Mouse (Mus musculus): Measurements from ENCODE around the gene Tmem189. TPM values are rescaled to one million over a fixed set of nuclear protein-coding genes. Genes with fewer than 3 reads are reported as not detected.

Tmem189 gene
- polyA plus RNA-seq, 1 experiment from 2014 or later = 38.7 TPM

DNA sequence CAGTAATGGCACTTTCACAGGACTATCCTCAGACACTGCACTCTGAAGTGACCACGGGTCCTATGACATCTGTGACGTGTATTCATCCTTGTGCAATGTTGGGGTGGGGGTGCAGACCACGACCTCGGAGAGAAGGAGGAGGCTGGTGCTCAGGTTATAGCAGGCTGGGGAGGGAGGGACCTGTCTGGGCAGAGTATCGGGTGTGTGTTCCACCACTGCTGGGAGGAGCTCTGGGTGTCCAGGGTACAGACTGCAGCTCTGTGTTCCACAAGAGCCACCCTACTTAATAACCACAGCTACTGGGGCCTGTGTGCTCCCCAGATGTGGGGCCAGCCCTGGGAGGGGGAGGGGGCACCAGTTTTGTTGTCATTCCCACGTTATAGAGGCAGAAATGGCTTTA, 20.3 kb upstream of the Tmem189 start:
- Histone ChIP-seq H3K9ac (ENCODE audit: low read depth, low read length) (no peak overlapping the region), H3K27ac (ENCODE audit: low read depth, low read length) (no peak overlapping the region), H3K9me3 (replicated peaks; ENCODE audit: control insufficient read depth, low read length) (no peaks in the 10 kb centered on the region), H3K4me3 (ENCODE audit: low read depth, low read length) (no peak overlapping the region), H3K4me1 (ENCODE audit: control insufficient read depth, insufficient read depth, low read length) (peaks cover 4% of the 10 kb centered on the region), H3K27me3 (ENCODE audit: control insufficient read depth, insufficient read depth, low read length) (peaks cover 3% of the 10 kb centered on the region; the same call in 1 of the 2 replicates), H3K36me3 (ENCODE audit: control insufficient read depth, insufficient read depth, low read length) (no peaks in the 10 kb centered on the region), H3K4me2 (no peak overlapping the region)
- no peak for ATAC-seq (replicated peaks; ENCODE audit: insufficient number of reproducible peaks, low FRiP score, low TSS enrichment)
- WGBS (ENCODE audit: insufficient replicate concordance) = 62% methylated on average over 6 of the region's 6 CpGs

- Histone ChIP-seq H3K4me3 (ENCODE audit: low read depth, low read length) (no peak overlapping the region), H3K9ac (ENCODE audit: low read depth, low read length) (no peak overlapping the region)
- WGBS (ENCODE audit: insufficient replicate concordance) = 49% methylated on average over 15 of the region's 15 CpGs
Measured at GRCm38 (mm10) chr2:167708373-167708772, 18.8 kb upstream of the Tmem189 start.

GRCm38 (mm10) chr2:167706183-167706939, 16.7 kb upstream of the Tmem189 start:
- Histone ChIP-seq H3K4me2 (no peak overlapping the region), H3K9ac (ENCODE audit: low read depth, low read length) (no peak overlapping the region), H3K27ac (ENCODE audit: low read depth, low read length) (no peak overlapping the region), H3K9me3 (replicated peaks; ENCODE audit: control insufficient read depth, low read length) (no peaks in the 10 kb centered on the region), H3K4me1 (ENCODE audit: control insufficient read depth, insufficient read depth, low read length) (no peaks in the 10 kb centered on the region; the same call in 1 of the 2 replicates), H3K36me3 (ENCODE audit: control insufficient read depth, insufficient read depth, low read length) (no peaks in the 10 kb centered on the region), H3K4me3 (ENCODE audit: low read depth, low read length) (no peak overlapping the region), H3K27me3 (ENCODE audit: control insufficient read depth, insufficient read depth, low read length) (peaks cover 3% of the 10 kb centered on the region; the same call in 1 of the 2 replicates)
- peak; percentile 33; the same call in 1 of the 2 replicates for ATAC-seq (replicated peaks; ENCODE audit: insufficient number of reproducible peaks, low FRiP score, low TSS enrichment)
- WGBS (ENCODE audit: insufficient replicate concordance) = 67% methylated on average over 11 of the region's 11 CpGs

More at GRCm38 (mm10) chr2:167708373-167708772, 18.8 kb upstream of the Tmem189 start:
- ATAC-seq (replicated peaks; ENCODE audit: insufficient number of reproducible peaks, low FRiP score, low TSS enrichment) = no peak
- no peak overlapping the region for H3K27ac ChIP-seq (ENCODE audit: low read depth, low read length)
- no peaks in the 10 kb centered on the region for H3K36me3 ChIP-seq (ENCODE audit: control insufficient read depth, insufficient read depth, low read length)
- peaks cover 3% of the 10 kb centered on the region for H3K4me1 ChIP-seq (ENCODE audit: control insufficient read depth, insufficient read depth, low read length)
- H3K4me2 ChIP-seq = no peak overlapping the region
- H3K27me3 ChIP-seq (ENCODE audit: control insufficient read depth, insufficient read depth, low read length) = peaks cover 3% of the 10 kb centered on the region; the same call in 1 of the 2 replicates
- H3K9me3 ChIP-seq (replicated peaks; ENCODE audit: control insufficient read depth, low read length) = no peaks in the 10 kb centered on the region

DNA sequence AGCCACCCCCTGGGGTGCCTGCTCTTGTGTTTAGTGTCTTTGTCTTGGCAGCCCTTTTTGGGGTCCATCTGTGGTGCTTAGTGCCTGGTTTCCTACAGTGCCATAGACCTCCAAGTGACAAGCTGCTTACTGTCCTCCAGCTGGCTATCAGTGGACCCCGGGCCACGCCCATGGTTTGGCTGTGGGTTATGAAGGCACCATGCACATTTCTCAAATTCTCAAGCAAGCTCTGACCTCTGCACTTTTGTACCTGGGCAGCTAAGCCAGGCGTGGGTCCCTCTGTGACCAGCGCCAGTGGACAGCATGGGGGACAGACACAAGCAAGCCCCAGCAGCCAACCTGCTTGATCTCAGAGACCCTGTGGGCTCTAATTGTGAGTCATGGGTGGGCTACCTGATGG, 14.8 kb upstream of the Tmem189 start:
- Histone ChIP-seq H3K4me1 (ENCODE audit: control insufficient read depth, insufficient read depth, low read length) (no peaks in the 10 kb centered on the region; the same call in 1 of the 2 replicates), H3K9ac (ENCODE audit: low read depth, low read length) (no peak overlapping the region), H3K4me2 (no peak overlapping the region), H3K4me3 (ENCODE audit: low read depth, low read length) (no peak overlapping the region), H3K27ac (ENCODE audit: low read depth, low read length) (no peak overlapping the region), H3K36me3 (ENCODE audit: control insufficient read depth, insufficient read depth, low read length) (no peaks in the 10 kb centered on the region), H3K9me3 (replicated peaks; ENCODE audit: control insufficient read depth, low read length) (no peaks in the 10 kb centered on the region), H3K27me3 (ENCODE audit: control insufficient read depth, insufficient read depth, low read length) (peaks cover 3% of the 10 kb centered on the region; the same call in 1 of the 2 replicates)
- no peak for ATAC-seq (replicated peaks; ENCODE audit: insufficient number of reproducible peaks, low FRiP score, low TSS enrichment)
- WGBS (ENCODE audit: insufficient replicate concordance) = 91% methylated on average over 4 of the region's 4 CpGs

DNA sequence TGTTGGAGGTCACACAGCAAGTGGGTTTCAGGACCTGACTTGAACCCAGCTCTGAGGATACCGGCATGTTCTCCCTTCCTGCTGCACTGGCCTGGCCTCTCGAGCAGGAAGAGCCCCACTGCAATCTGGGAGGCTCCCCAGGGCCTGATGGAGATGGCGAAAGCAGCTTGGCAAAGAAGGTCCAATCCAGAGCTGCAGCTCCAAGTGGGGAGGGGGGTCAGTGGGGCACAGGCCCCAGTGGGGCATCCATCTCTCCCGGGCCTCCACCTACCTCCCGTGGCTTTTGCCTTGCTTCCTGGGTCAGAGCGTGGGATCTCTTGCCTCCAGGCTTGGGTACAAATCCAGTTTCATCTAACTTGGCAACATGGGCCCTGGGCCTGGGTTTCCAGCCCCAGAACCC, 12.5 kb upstream of the Tmem189 start:
- ATAC-seq (replicated peaks; ENCODE audit: insufficient number of reproducible peaks, low FRiP score, low TSS enrichment) = no peak
- Histone ChIP-seq H3K9ac (ENCODE audit: low read depth, low read length) (no peak overlapping the region), H3K27me3 (ENCODE audit: control insufficient read depth, insufficient read depth, low read length) (no peaks in the 10 kb centered on the region), H3K27ac (ENCODE audit: low read depth, low read length) (no peak overlapping the region), H3K4me3 (ENCODE audit: low read depth, low read length) (no peak overlapping the region), H3K4me1 (ENCODE audit: control insufficient read depth, insufficient read depth, low read length) (peaks cover 4% of the 10 kb centered on the region; the same call in 1 of the 2 replicates), H3K9me3 (replicated peaks; ENCODE audit: control insufficient read depth, low read length) (no peaks in the 10 kb centered on the region), H3K36me3 (ENCODE audit: control insufficient read depth, insufficient read depth, low read length) (no peaks in the 10 kb centered on the region), H3K4me2 (no peak overlapping the region)
- WGBS (ENCODE audit: insufficient replicate concordance) = 74% methylated on average over 6 of the region's 6 CpGs

DNA sequence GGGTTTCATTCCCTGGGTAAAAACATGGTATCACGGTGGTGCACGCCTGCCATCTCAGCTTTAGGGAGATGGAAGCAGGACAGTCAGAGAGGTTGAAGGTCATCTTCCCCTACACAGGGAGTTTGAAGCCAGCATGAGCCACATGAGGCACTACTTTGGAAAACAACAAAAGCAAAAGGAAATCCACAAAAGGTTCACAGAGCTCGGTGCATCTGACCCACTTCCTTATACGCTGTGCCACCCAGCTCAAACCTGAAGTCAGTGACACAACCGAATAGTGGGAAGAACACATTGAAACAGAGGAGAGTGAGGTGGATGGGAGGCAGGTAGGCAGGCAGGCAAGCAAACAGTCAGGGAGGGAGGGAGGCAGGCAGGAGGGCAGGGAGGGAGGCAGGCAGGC, 11.8 kb upstream of the Tmem189 start:
- 70% methylated on average over 5 of the region's 5 CpGs for WGBS (ENCODE audit: insufficient replicate concordance)
- Histone ChIP-seq H3K9me3 (replicated peaks; ENCODE audit: control insufficient read depth, low read length) (no peaks in the 10 kb centered on the region), H3K4me2 (no peak overlapping the region), H3K9ac (ENCODE audit: low read depth, low read length) (no peak overlapping the region), H3K36me3 (ENCODE audit: control insufficient read depth, insufficient read depth, low read length) (no peaks in the 10 kb centered on the region), H3K4me1 (ENCODE audit: control insufficient read depth, insufficient read depth, low read length) (peaks cover 4% of the 10 kb centered on the region; the same call in 1 of the 2 replicates), H3K27ac (ENCODE audit: low read depth, low read length) (no peak overlapping the region), H3K4me3 (ENCODE audit: low read depth, low read length) (no peak overlapping the region), H3K27me3 (ENCODE audit: control insufficient read depth, insufficient read depth, low read length) (no peaks in the 10 kb centered on the region)
- ATAC-seq (replicated peaks; ENCODE audit: insufficient number of reproducible peaks, low FRiP score, low TSS enrichment) = no peak

GRCm38 (mm10) chr2:167700018-167700417, 10.4 kb upstream of the Tmem189 start:
- WGBS (ENCODE audit: insufficient replicate concordance) = 65% methylated on average over 5 of the region's 5 CpGs
- H3K27me3 ChIP-seq (ENCODE audit: control insufficient read depth, insufficient read depth, low read length) = no peaks in the 10 kb centered on the region

GRCm38 (mm10) chr2:167697902-167698301, 8.3 kb upstream of the Tmem189 start:
- H3K9me3 ChIP-seq (replicated peaks; ENCODE audit: control insufficient read depth, low read length) = no peaks in the 10 kb centered on the region
- WGBS (ENCODE audit: insufficient replicate concordance) = 24% methylated on average over 5 of the region's 5 CpGs
- 0 out of 2 replicates have a peak, but pooled peaks cover 4% of the 10 kb centered on the region for H3K4me1 ChIP-seq (ENCODE audit: control insufficient read depth, insufficient read depth, low read length)
- H3K4me2 ChIP-seq = peak overlapping the region; percentile 43
- 0 out of 2 replicates have a peak overlapping the region, but pooled peaks have one; percentile 35 for H3K9ac ChIP-seq (ENCODE audit: low read depth, low read length)
- H3K4me3 ChIP-seq (ENCODE audit: low read depth, low read length) = no peak overlapping the region
- no peaks in the 10 kb centered on the region for H3K27me3 ChIP-seq (ENCODE audit: control insufficient read depth, insufficient read depth, low read length)
- ATAC-seq (replicated peaks; ENCODE audit: insufficient number of reproducible peaks, low FRiP score, low TSS enrichment) = 0 out of 2 replicates have a peak, but pooled peaks have one; percentile 19
- peak overlapping the region; percentile 74 for H3K27ac ChIP-seq (ENCODE audit: low read depth, low read length)
- H3K36me3 ChIP-seq (ENCODE audit: control insufficient read depth, insufficient read depth, low read length) = no peaks in the 10 kb centered on the region

More at GRCm38 (mm10) chr2:167700018-167700417, 10.4 kb upstream of the Tmem189 start:
- H3K9ac ChIP-seq (ENCODE audit: low read depth, low read length) = no peak overlapping the region
- H3K9me3 ChIP-seq (replicated peaks; ENCODE audit: control insufficient read depth, low read length) = no peaks in the 10 kb centered on the region
- H3K4me2 ChIP-seq = no peak overlapping the region
- no peak for ATAC-seq (replicated peaks; ENCODE audit: insufficient number of reproducible peaks, low FRiP score, low TSS enrichment)
- H3K27ac ChIP-seq (ENCODE audit: low read depth, low read length) = no peak overlapping the region
- 0 out of 2 replicates have a peak, but pooled peaks cover 4% of the 10 kb centered on the region for H3K4me1 ChIP-seq (ENCODE audit: control insufficient read depth, insufficient read depth, low read length)
- no peaks in the 10 kb centered on the region for H3K36me3 ChIP-seq (ENCODE audit: control insufficient read depth, insufficient read depth, low read length)
- H3K4me3 ChIP-seq (ENCODE audit: low read depth, low read length) = no peak overlapping the region
